Mouse (Mus musculus): ENCODE results near the gene Prkab1. TPM values are rescaled to one million over a fixed set of nuclear protein-coding genes. Genes with fewer than 3 reads are reported as not detected.
A peak's percentile ranks its signal among the peaks of the same experiment; 100 is the strongest.

Prkab1 gene
- polyA plus RNA-seq, 1 experiment from 2014 or later = 37.8 TPM

DNA sequence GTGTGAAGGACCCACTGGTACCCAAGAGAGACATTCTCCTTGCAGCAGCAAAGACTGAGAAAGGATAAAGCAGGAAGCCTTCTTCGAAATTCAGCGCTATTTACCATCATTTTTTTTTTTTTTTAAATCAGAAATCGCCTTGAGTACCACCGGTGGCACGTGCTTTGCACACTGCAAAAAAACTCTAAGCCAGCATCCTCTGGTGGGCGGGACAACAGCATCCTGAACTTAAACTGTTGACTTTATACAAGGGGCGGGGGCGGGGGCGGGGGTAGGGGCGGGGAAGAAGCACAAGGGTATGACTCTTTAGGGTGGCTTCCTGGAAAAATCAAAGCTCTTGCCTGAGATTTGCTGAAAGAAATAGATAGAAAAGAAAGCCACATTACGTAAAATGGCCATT, 15.4 kb upstream of the Prkab1 start:
- no peak overlapping the region for H3K9ac ChIP-seq (ENCODE audit: low read length)
- no peaks in the 10 kb centered on the region for H3K36me3 ChIP-seq (ENCODE audit: control insufficient read depth, insufficient read depth)
- H3K4me3 ChIP-seq (ENCODE audit: low read length) = peak overlapping the region; percentile 18
- WGBS = 23% methylated on average over 11 of the region's 11 CpGs
- no peak for ATAC-seq (replicated peaks; ENCODE audit: extremely low read depth, insufficient read depth, low FRiP score)
- H3K27me3 ChIP-seq (ENCODE audit: control insufficient read depth, insufficient read depth, low read length) = peaks cover 5% of the 10 kb centered on the region; the same call in 1 of the 2 replicates
- H3K4me2 ChIP-seq (ENCODE audit: low read depth, low read length) = peak overlapping the region; percentile 51
- no peaks in the 10 kb centered on the region; the same call in 1 of the 2 replicates for H3K9me3 ChIP-seq (replicated peaks; ENCODE audit: control insufficient read depth, low read length)
- no peak overlapping the region for H3K27ac ChIP-seq (ENCODE audit: low read length)
- no peaks in the 10 kb centered on the region for H3K4me1 ChIP-seq (ENCODE audit: control insufficient read depth, insufficient read depth, low read length)

DNA sequence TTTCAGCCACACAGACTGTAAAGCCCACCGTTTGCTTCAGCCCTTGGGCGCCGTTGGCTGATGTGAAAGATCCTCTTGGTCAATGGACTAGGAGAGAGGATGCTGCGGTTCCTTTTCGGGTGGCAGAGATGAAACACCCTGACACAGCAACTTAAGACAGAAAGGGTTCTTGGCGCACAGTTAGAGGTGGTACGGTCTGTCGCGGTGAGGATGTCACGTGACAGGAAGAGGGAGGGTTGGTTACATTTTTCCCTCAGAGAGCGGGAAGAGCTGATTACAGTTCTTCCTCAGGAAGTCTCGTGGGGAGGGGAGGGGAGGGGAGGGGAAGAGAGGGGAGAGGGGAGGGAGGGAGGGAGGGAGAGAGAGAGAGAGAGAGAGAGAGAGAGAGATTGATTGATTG, 13.4 kb upstream of the Prkab1 start:
- no peak overlapping the region for H3K4me2 ChIP-seq (ENCODE audit: low read depth, low read length)
- H3K36me3 ChIP-seq (ENCODE audit: control insufficient read depth, insufficient read depth) = no peaks in the 10 kb centered on the region
- no peaks in the 10 kb centered on the region for H3K4me1 ChIP-seq (ENCODE audit: control insufficient read depth, insufficient read depth, low read length)
- H3K27me3 ChIP-seq (ENCODE audit: control insufficient read depth, insufficient read depth, low read length) = peaks cover 5% of the 10 kb centered on the region; the same call in 1 of the 2 replicates
- H3K4me3 ChIP-seq (ENCODE audit: low read length) = no peak overlapping the region
- no peak overlapping the region for H3K9ac ChIP-seq (ENCODE audit: low read length)
- ATAC-seq (replicated peaks; ENCODE audit: extremely low read depth, insufficient read depth, low FRiP score) = no peak
- H3K9me3 ChIP-seq (replicated peaks; ENCODE audit: control insufficient read depth, low read length) = no peaks in the 10 kb centered on the region; the same call in 1 of the 2 replicates
- 36% methylated on average over 12 of the region's 12 CpGs for WGBS
- no peak overlapping the region for H3K27ac ChIP-seq (ENCODE audit: low read length)

GRCm38 (mm10) chr5:116036465-116036864, 12.2 kb upstream of the Prkab1 start:
- Histone ChIP-seq H3K4me1 (ENCODE audit: control insufficient read depth, insufficient read depth, low read length) (no peaks in the 10 kb centered on the region), H3K9ac (ENCODE audit: low read length) (no peak overlapping the region), H3K36me3 (ENCODE audit: control insufficient read depth, insufficient read depth) (no peaks in the 10 kb centered on the region), H3K4me2 (ENCODE audit: low read depth, low read length) (no peak overlapping the region), H3K9me3 (replicated peaks; ENCODE audit: control insufficient read depth, low read length) (no peaks in the 10 kb centered on the region; the same call in 1 of the 2 replicates), H3K27me3 (ENCODE audit: control insufficient read depth, insufficient read depth, low read length) (peaks cover 5% of the 10 kb centered on the region; the same call in 1 of the 2 replicates), H3K27ac (ENCODE audit: low read length) (no peak overlapping the region), H3K4me3 (ENCODE audit: low read length) (no peak overlapping the region)
- no peak for ATAC-seq (replicated peaks; ENCODE audit: extremely low read depth, insufficient read depth, low FRiP score)
- 66% methylated on average over 16 of the region's 16 CpGs for WGBS

DNA sequence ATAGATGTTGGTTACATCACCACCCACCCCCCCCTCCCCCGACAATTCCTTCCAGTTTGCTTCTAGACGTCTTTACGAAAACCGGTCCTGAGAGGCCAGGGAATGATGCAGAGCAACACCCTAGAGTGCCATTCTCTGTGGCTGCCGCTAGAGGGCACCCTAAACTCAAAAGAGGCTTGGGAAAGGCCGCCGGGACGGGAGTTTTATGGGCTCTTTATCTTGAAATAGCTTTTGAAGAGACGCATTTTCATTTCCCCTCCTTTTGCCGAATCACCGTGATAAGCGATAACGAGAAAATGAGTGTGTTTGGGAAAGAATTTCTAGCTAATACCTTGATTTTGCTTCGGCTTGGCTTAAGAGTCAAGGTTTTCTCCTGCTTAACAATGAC, 6.9 kb upstream of the Prkab1 start:
- 2% methylated on average over 14 of the region's 14 CpGs for WGBS
- Histone ChIP-seq H3K4me3 (ENCODE audit: low read length) (no peak overlapping the region), H3K9ac (ENCODE audit: low read length) (no peak overlapping the region), H3K36me3 (ENCODE audit: control insufficient read depth, insufficient read depth) (no peaks in the 10 kb centered on the region), H3K4me1 (ENCODE audit: control insufficient read depth, insufficient read depth, low read length) (peaks cover 5% of the 10 kb centered on the region; the same call in 1 of the 2 replicates), H3K27ac (ENCODE audit: low read length) (no peak overlapping the region), H3K4me2 (ENCODE audit: low read depth, low read length) (peak overlapping the region; percentile 29; the same call in 1 of the 2 replicates), H3K9me3 (replicated peaks; ENCODE audit: control insufficient read depth, low read length) (no peaks in the 10 kb centered on the region), H3K27me3 (ENCODE audit: control insufficient read depth, insufficient read depth, low read length) (peaks cover 2% of the 10 kb centered on the region)
- no peak for ATAC-seq (replicated peaks; ENCODE audit: extremely low read depth, insufficient read depth, low FRiP score)

DNA sequence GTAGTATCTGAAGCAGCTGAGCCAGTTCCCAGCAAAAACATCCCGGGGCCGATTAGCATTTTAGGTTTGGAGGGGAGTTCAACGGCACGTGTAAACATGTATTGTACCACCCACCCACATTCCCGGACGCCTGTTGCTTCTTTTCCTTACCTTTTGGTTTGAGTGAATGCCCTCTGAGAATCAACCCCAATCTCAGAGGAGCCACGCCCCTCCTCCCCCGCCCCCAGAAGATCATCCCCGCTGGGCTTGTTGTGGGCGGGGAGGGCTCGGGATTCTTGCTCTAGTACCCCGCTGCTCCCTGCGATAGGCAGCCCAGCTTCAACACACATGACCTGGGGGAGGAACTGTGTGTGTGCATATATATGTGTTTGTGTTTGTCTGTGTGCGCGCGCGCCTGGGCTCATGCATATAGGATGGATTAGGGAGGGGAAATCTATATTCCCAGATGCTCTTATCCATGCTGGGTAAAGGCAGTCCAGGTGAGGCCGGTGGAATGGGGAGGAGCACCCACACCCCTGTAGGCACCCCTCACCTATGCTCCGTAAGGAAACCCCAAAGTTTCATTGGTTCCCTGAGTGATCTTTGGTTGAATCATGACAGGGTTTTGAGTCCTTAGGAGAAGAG, 6.4 kb upstream of the Prkab1 start:
- H3K4me1 ChIP-seq (ENCODE audit: control insufficient read depth, insufficient read depth, low read length) = peaks cover 5% of the 10 kb centered on the region; the same call in 1 of the 2 replicates
- no peak overlapping the region for H3K27ac ChIP-seq (ENCODE audit: low read length)
- H3K36me3 ChIP-seq (ENCODE audit: control insufficient read depth, insufficient read depth) = no peaks in the 10 kb centered on the region
- peak overlapping the region; percentile 26; the same call in 1 of the 2 replicates for H3K4me2 ChIP-seq (ENCODE audit: low read depth, low read length)
- no peak overlapping the region for H3K9ac ChIP-seq (ENCODE audit: low read length)
- H3K27me3 ChIP-seq (ENCODE audit: control insufficient read depth, insufficient read depth, low read length) = peaks cover 2% of the 10 kb centered on the region
- H3K4me3 ChIP-seq (ENCODE audit: low read length) = no peak overlapping the region
- ATAC-seq (replicated peaks; ENCODE audit: extremely low read depth, insufficient read depth, low FRiP score) = no peak
- no peaks in the 10 kb centered on the region for H3K9me3 ChIP-seq (replicated peaks; ENCODE audit: control insufficient read depth, low read length)
- WGBS = 5% methylated on average over 19 of the region's 19 CpGs

- H3K27ac ChIP-seq (ENCODE audit: low read length) = peak overlapping the region; percentile 11; the same call in 1 of the 2 replicates
- H3K4me2 ChIP-seq (ENCODE audit: low read depth, low read length) = no peak overlapping the region
- ATAC-seq (replicated peaks; ENCODE audit: extremely low read depth, insufficient read depth, low FRiP score) = no peak; the same call in 1 of the 2 replicates
- H3K36me3 ChIP-seq (ENCODE audit: control insufficient read depth, insufficient read depth) = no peaks in the 10 kb centered on the region
- no peaks in the 10 kb centered on the region for H3K9me3 ChIP-seq (replicated peaks; ENCODE audit: control insufficient read depth, low read length)
- H3K9ac ChIP-seq (ENCODE audit: low read length) = no peak overlapping the region
- H3K27me3 ChIP-seq (ENCODE audit: control insufficient read depth, insufficient read depth, low read length) = peaks cover 2% of the 10 kb centered on the region
- H3K4me3 ChIP-seq (ENCODE audit: low read length) = no peak overlapping the region
- H3K4me1 ChIP-seq (ENCODE audit: control insufficient read depth, insufficient read depth, low read length) = peaks cover 5% of the 10 kb centered on the region; the same call in 1 of the 2 replicates
- 36% methylated on average over 7 of the region's 7 CpGs for WGBS
Measured at GRCm38 (mm10) chr5:116029071-116029470, 4.8 kb upstream of the Prkab1 start.

DNA sequence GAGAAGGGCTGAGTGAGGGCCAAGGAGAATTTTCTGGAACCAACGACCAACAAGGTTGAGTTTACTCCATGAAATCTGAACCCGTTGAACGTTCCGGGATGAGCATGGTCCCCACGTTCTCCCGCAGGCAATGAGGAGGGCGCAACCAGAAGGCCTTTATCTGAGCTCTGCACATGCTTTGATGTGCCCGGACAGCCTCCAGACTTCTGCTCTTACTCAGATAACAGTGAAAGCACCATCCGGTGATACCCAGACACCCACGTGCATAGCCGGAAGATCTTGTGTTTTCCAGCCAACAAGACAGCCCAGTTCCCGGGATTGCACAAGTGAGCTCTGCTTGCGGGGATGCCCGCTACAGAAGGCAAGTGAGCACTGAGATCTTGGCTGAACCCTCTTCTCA, 2.3 kb upstream of the Prkab1 start:
- H3K9ac ChIP-seq (ENCODE audit: low read length) = no peak overlapping the region
- peaks cover 20% of the 10 kb centered on the region for H3K4me1 ChIP-seq (ENCODE audit: control insufficient read depth, insufficient read depth, low read length)
- H3K4me2 ChIP-seq (ENCODE audit: low read depth, low read length) = no peak overlapping the region
- H3K36me3 ChIP-seq (ENCODE audit: control insufficient read depth, insufficient read depth) = peaks cover 3% of the 10 kb centered on the region; the same call in 1 of the 2 replicates
- H3K27me3 ChIP-seq (ENCODE audit: control insufficient read depth, insufficient read depth, low read length) = peaks cover 2% of the 10 kb centered on the region
- no peak for ATAC-seq (replicated peaks; ENCODE audit: extremely low read depth, insufficient read depth, low FRiP score)
- H3K27ac ChIP-seq (ENCODE audit: low read length) = no peak overlapping the region
- H3K4me3 ChIP-seq (ENCODE audit: low read length) = no peak overlapping the region
- 50% methylated on average over 14 of the region's 14 CpGs for whole genome bisulfite sequencing
- no peaks in the 10 kb centered on the region for H3K9me3 ChIP-seq (replicated peaks; ENCODE audit: control insufficient read depth, low read length)

DNA sequence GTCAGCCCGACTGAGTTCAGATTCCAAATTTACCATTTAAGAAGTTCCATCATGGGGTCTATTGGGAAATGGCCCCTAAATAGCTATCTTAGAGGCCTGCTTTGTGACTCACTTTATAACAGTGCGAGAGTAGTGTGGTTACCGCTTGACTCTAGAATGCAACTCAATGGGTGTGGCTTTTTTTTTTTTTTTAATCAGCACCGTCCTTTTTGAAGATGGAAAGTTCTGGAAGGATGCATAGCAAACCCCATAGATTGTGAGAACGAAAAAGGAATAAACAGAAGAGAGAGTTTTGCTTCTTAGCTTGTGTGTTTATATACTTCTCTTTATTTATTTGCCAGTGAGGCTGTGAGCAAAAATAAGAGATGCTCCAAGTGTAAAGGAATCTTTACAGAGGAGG, 1.8 kb upstream of the Prkab1 start:
- peaks cover 2% of the 10 kb centered on the region for H3K27me3 ChIP-seq (ENCODE audit: control insufficient read depth, insufficient read depth, low read length)
- no peak overlapping the region for H3K4me3 ChIP-seq (ENCODE audit: low read length)
- no peak overlapping the region for H3K9ac ChIP-seq (ENCODE audit: low read length)
- no peak for ATAC-seq (replicated peaks; ENCODE audit: extremely low read depth, insufficient read depth, low FRiP score)
- no peaks in the 10 kb centered on the region for H3K9me3 ChIP-seq (replicated peaks; ENCODE audit: control insufficient read depth, low read length)
- H3K27ac ChIP-seq (ENCODE audit: low read length) = no peak overlapping the region
- no peak overlapping the region for H3K4me2 ChIP-seq (ENCODE audit: low read depth, low read length)
- 78% methylated on average over 5 of the region's 5 CpGs for WGBS
- H3K36me3 ChIP-seq (ENCODE audit: control insufficient read depth, insufficient read depth) = peaks cover 7% of the 10 kb centered on the region; the same call in 1 of the 2 replicates
- H3K4me1 ChIP-seq (ENCODE audit: control insufficient read depth, insufficient read depth, low read length) = peaks cover 20% of the 10 kb centered on the region

GRCm38 (mm10) chr5:116023821-116024284, 455 bp downstream of the Prkab1 start:
- ATAC-seq (replicated peaks; ENCODE audit: extremely low read depth, insufficient read depth, low FRiP score) = peak; percentile 24
- 0% methylated on average over 28 of the region's 28 CpGs for WGBS
- peak overlapping the region; percentile 94 for H3K4me2 ChIP-seq (ENCODE audit: low read depth, low read length)
- H3K27me3 ChIP-seq (ENCODE audit: control insufficient read depth, insufficient read depth, low read length) = no peaks in the 10 kb centered on the region
- H3K9me3 ChIP-seq (replicated peaks; ENCODE audit: control insufficient read depth, low read length) = no peaks in the 10 kb centered on the region
- H3K4me1 ChIP-seq (ENCODE audit: control insufficient read depth, insufficient read depth, low read length) = peaks cover 28% of the 10 kb centered on the region
- peaks cover 22% of the 10 kb centered on the region for H3K36me3 ChIP-seq (ENCODE audit: control insufficient read depth, insufficient read depth)
- peak overlapping the region; percentile 86 for H3K27ac ChIP-seq (ENCODE audit: low read length)
- H3K9ac ChIP-seq (ENCODE audit: low read length) = peak overlapping the region; percentile 91
- peak overlapping the region; percentile 94 for H3K4me3 ChIP-seq (ENCODE audit: low read length)

Measured in heart, embryonic 16.5 days (tissue).